Mouse (Mus musculus): ENCODE results near the gene Slc22a14. TPM values are rescaled to one million over a fixed set of nuclear protein-coding genes. Genes with fewer than 3 reads are reported as not detected.
A peak's percentile ranks its signal among the peaks of the same experiment; 100 is the strongest.
"Not testable (repeated sequence)": the region's sequence is repeated elsewhere in the genome, so short reads cannot be mapped to it uniquely, and the experiment has no call there.

Slc22a14 gene
- polyA plus RNA-seq, 1 experiment from 2014 or later = not detected

DNA sequence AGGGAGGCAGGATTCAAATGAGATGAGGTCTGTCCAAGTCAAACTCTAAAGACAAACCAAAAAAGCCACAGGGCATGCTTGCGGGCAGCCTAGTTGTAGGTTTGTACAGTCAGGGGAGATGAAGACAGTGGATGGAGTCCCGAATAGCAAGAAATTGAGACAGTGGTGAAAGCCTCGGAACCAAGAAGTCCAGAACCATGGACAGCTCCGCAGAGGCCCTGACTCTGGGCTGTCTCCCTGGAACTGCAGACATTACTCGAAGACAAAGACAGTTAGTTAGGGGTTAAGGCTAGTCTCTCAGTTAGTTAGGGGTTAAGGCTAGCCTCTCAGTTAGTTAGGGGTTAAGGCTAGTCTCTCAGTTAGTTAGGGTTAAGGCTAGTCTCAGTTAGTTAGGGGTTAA, 23.6 kb upstream of the Slc22a14 start:
- ATAC-seq (ENCODE audit: insufficient number of reproducible peaks, insufficient read depth, low FRiP score, low TSS enrichment, low read depth) = no peak
- Histone ChIP-seq H3K9me3 (no peaks in the 10 kb centered on the region), H3K4me3 (replicated peaks) (no peak overlapping the region), H3K4me2 (no peak overlapping the region), H3K27ac (no peak overlapping the region), H3K27me3 (no peaks in the 10 kb centered on the region), H3K4me1 (replicated peaks) (no peaks in the 10 kb centered on the region), H3K36me3 (peaks cover 17% of the 10 kb centered on the region), H3K9ac (replicated peaks) (no peak overlapping the region)
- WGBS = 50% methylated on average over 5 of the region's 5 CpGs

DNA sequence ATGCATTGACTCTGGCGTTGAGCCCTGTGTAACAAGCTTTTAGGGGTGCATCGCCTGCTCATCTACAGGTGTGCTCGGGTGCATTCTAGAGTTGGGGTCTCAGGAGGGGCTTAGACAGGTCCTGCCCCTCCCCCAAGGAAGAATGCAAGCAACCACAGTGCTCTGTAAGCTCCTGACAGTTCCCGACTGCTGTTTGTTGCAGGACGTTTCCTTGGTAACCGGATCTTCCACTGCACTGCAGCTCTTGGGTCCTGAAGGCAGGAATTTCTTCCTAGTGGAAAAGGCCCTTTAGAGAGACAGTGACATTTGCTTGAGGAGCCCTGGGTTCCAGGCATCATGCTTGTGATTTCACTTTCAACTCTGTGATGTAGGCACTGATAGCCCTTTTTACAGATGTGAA, 17.2 kb upstream of the Slc22a14 start:
- 76% methylated on average over 6 of the region's 6 CpGs for WGBS

DNA sequence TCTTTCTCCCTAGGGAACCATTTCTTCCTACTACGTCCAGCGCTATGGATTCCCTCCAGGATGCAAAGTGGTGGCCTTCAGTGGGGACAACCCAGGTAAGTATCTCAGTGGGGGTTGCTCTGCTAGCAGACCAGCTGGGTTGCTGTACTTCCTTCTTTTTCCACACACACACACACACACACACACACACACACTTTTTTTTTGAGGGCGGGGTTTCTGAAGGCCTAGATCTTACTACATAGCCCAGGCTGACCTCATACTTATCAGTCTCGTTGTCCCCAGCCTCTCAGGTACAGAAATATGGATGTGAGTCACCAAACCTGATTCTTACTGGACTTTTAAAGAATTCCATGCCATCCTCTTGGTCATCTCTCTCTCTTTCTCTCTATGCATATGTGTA, 12.9 kb upstream of the Slc22a14 start:
- H3K27me3 ChIP-seq = no peaks in the 10 kb centered on the region
- WGBS = 91% methylated on average over 4 of the region's 4 CpGs
- H3K9ac ChIP-seq (replicated peaks) = no peak overlapping the region
- ATAC-seq (ENCODE audit: insufficient number of reproducible peaks, insufficient read depth, low FRiP score, low TSS enrichment, low read depth) = no peak
- H3K4me2 ChIP-seq = no peak overlapping the region
- no peak overlapping the region for H3K4me3 ChIP-seq (replicated peaks)
- H3K27ac ChIP-seq = no peak overlapping the region
- no peaks in the 10 kb centered on the region for H3K9me3 ChIP-seq
- H3K4me1 ChIP-seq (replicated peaks) = no peaks in the 10 kb centered on the region
- peaks cover 24% of the 10 kb centered on the region for H3K36me3 ChIP-seq

More for the DNA sequence above, 17.2 kb upstream of the Slc22a14 start:
- H3K27ac ChIP-seq = no peak overlapping the region
- H3K27me3 ChIP-seq = no peaks in the 10 kb centered on the region
- no peak overlapping the region for H3K9ac ChIP-seq (replicated peaks)
- no peaks in the 10 kb centered on the region for H3K9me3 ChIP-seq
- H3K4me1 ChIP-seq (replicated peaks) = no peaks in the 10 kb centered on the region
- H3K36me3 ChIP-seq = peaks cover 23% of the 10 kb centered on the region
- H3K4me3 ChIP-seq (replicated peaks) = no peak overlapping the region
- H3K4me2 ChIP-seq = no peak overlapping the region
- no peak for ATAC-seq (ENCODE audit: insufficient number of reproducible peaks, insufficient read depth, low FRiP score, low TSS enrichment, low read depth)

DNA sequence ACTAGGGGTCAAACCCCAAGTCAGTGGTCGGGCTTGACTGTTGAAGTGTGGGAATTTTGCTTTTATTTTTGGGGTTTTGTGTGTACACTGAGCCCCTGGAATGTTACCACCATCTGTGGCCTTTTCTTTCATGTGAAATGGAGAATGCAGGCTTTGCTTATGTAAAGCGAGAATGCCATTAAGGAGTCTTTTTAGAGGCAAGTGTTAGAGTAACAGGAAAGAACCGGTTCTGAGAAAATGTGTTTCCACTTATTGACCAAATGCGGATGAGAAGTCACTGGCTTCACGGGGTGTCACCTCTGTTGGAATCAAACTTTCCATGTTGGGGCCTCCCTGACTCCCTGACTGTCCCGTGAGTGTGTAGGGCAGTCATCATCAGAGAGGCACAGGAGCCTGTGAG, 10.2 kb upstream of the Slc22a14 start:
- ATAC-seq (ENCODE audit: insufficient number of reproducible peaks, insufficient read depth, low FRiP score, low TSS enrichment, low read depth) = no peak
- no peak overlapping the region for H3K4me2 ChIP-seq
- H3K4me1 ChIP-seq (replicated peaks) = no peaks in the 10 kb centered on the region
- H3K27ac ChIP-seq = 0 out of 2 replicates have a peak overlapping the region, but pooled peaks have one; percentile 9
- H3K4me3 ChIP-seq (replicated peaks) = no peak overlapping the region
- no peaks in the 10 kb centered on the region for H3K27me3 ChIP-seq
- H3K9me3 ChIP-seq = no peaks in the 10 kb centered on the region
- no peak overlapping the region for H3K9ac ChIP-seq (replicated peaks)
- peaks cover 15% of the 10 kb centered on the region for H3K36me3 ChIP-seq
- 43% methylated on average over 6 of the region's 6 CpGs for WGBS

DNA sequence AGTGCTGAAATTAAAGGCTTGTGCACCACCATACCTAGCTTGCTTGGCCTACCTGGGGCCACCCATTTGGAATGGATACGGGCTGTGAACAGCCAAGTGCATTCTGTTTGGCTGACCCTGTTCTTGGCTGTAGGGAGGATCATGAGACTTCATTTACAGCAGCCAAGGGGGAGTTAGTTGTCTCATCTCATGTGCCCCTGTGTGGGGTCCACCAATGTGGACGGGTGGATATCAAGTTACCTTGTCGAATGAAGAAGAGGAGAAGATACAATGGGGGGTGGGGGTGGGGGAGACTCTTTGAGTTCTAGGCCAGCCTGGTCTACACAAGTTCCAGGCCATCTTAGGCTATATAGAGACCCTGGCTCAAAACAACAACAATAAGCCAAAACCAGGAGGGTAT, 9.7 kb upstream of the Slc22a14 start:
- no peaks in the 10 kb centered on the region for H3K9me3 ChIP-seq
- H3K4me1 ChIP-seq (replicated peaks) = no peaks in the 10 kb centered on the region
- 71% methylated on average over 3 of the region's 3 CpGs for WGBS
- no peak overlapping the region for H3K4me2 ChIP-seq
- H3K36me3 ChIP-seq = peaks cover 13% of the 10 kb centered on the region
- 0 out of 2 replicates have a peak overlapping the region, but pooled peaks have one; percentile 9 for H3K27ac ChIP-seq
- H3K9ac ChIP-seq (replicated peaks) = no peak overlapping the region
- ATAC-seq (ENCODE audit: insufficient number of reproducible peaks, insufficient read depth, low FRiP score, low TSS enrichment, low read depth) = no peak
- H3K27me3 ChIP-seq = no peaks in the 10 kb centered on the region
- H3K4me3 ChIP-seq (replicated peaks) = no peak overlapping the region

DNA sequence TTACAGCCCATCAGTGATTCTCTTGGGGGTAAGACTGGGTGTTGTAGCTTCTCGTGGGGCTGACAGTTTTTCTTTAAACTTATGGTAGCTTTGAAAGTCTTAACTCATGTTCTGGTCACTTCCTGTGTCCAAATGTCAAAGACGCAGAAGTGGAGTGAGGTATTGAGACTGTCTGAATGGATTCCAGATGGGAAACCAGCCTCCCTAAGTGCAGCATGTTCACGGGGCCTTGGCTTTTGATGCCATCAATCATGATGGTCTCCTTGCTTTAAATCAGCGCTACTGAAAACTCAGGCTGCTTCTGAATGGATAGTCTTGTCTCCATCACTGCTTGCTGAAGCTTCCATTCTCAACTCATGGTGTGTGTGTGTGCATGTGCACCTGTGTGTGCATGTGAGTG, 5.9 kb upstream of the Slc22a14 start:
- no peak for ATAC-seq (ENCODE audit: insufficient number of reproducible peaks, insufficient read depth, low FRiP score, low TSS enrichment, low read depth)
- no peaks in the 10 kb centered on the region for H3K9me3 ChIP-seq
- no peak overlapping the region for H3K9ac ChIP-seq (replicated peaks)
- H3K27me3 ChIP-seq = no peaks in the 10 kb centered on the region
- H3K4me3 ChIP-seq (replicated peaks) = no peak overlapping the region
- no peak overlapping the region for H3K4me2 ChIP-seq
- H3K36me3 ChIP-seq = peaks cover 30% of the 10 kb centered on the region; the same call in 1 of the 2 replicates
- no peak overlapping the region for H3K27ac ChIP-seq
- no peaks in the 10 kb centered on the region for H3K4me1 ChIP-seq (replicated peaks)
- 22% methylated on average over 4 of the region's 4 CpGs for WGBS

DNA sequence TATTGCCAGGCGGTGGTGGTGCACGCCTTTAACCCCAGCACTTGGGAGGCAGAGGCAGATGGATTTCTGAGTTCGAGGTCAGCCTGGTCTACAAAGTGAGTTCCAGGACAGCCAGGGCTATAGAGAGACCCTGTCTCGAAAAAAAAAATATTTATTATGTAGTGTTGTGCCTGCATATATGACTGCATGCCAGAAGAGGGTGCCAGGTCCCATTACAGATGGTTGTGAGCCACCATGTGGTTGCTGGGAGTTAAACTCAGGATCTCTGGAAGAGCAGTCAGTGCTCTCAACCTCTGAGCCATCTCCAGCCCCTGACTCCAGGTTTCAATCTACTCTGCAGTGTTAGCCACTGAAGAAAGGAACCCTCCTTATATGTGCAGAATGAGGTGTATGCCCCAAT, 5.4 kb upstream of the Slc22a14 start:
- not testable (repeated sequence) for ATAC-seq (ENCODE audit: insufficient number of reproducible peaks, insufficient read depth, low FRiP score, low TSS enrichment, low read depth); H3K4me3 ChIP-seq (replicated peaks); H3K9me3 ChIP-seq; H3K4me1 ChIP-seq (replicated peaks); H3K9ac ChIP-seq (replicated peaks); H3K4me2 ChIP-seq; H3K27ac ChIP-seq; H3K27me3 ChIP-seq
- 62% methylated on average over 4 of the region's 4 CpGs for WGBS
- peaks cover 30% of the 10 kb centered on the region; the same call in 1 of the 2 replicates for H3K36me3 ChIP-seq

DNA sequence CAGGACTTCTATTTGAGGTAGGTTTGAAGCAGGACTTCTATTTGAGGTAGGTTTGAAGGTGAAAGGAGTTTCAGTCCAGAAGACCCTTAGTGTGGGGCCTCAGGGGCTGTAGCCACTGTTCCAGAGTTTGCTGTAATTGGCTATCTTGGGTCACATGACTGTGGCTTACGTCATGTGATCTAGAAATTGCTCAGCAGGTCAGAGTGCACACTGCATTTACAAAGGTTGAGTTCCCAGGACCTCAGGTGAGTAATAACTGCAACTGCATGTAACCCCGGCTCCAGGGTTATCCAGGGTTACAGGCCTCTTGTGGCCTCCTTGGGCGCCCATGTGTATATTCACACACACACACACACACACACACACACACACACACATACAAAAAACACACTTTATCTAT, 3.0 kb upstream of the Slc22a14 start:
- ATAC-seq (ENCODE audit: insufficient number of reproducible peaks, insufficient read depth, low FRiP score, low TSS enrichment, low read depth) = no peak
- H3K4me2 ChIP-seq = no peak overlapping the region
- H3K9ac ChIP-seq (replicated peaks) = no peak overlapping the region
- 89% methylated on average over 3 of the region's 3 CpGs for WGBS
- H3K27me3 ChIP-seq = no peaks in the 10 kb centered on the region
- no peaks in the 10 kb centered on the region for H3K9me3 ChIP-seq
- peaks cover 24% of the 10 kb centered on the region; the same call in 1 of the 2 replicates for H3K36me3 ChIP-seq
- no peak overlapping the region for H3K27ac ChIP-seq
- no peak overlapping the region for H3K4me3 ChIP-seq (replicated peaks)
- H3K4me1 ChIP-seq (replicated peaks) = no peaks in the 10 kb centered on the region

DNA sequence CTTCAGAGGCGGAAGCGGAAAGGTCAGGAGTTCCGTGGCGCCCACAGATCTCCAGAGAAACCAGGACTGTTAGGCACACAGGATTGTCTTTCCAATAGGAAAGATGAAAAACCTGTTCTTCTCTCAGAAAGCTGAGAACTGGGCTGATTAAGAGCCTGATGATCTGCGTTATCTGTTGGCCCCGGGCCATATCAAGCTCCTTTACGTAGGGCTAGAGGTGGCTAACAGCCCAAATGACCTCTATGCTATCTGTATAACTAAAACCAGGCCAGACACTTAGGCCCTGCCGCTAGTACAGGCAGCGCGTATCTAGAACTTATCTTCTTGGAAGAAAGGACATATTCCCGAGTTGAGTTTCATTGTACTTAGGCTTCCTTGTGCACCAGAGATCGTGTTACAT, 2.1 kb downstream of the Slc22a14 start:
- H3K27me3 ChIP-seq = no peaks in the 10 kb centered on the region
- no peak for ATAC-seq (ENCODE audit: insufficient number of reproducible peaks, insufficient read depth, low FRiP score, low TSS enrichment, low read depth)
- H3K4me1 ChIP-seq (replicated peaks) = peaks cover 3% of the 10 kb centered on the region
- H3K9me3 ChIP-seq = no peaks in the 10 kb centered on the region
- H3K27ac ChIP-seq = no peak overlapping the region
- WGBS = 84% methylated on average over 12 of the region's 12 CpGs
- H3K4me3 ChIP-seq (replicated peaks) = no peak overlapping the region
- H3K9ac ChIP-seq (replicated peaks) = no peak overlapping the region
- H3K36me3 ChIP-seq = peaks cover 24% of the 10 kb centered on the region
- no peak overlapping the region for H3K4me2 ChIP-seq

DNA sequence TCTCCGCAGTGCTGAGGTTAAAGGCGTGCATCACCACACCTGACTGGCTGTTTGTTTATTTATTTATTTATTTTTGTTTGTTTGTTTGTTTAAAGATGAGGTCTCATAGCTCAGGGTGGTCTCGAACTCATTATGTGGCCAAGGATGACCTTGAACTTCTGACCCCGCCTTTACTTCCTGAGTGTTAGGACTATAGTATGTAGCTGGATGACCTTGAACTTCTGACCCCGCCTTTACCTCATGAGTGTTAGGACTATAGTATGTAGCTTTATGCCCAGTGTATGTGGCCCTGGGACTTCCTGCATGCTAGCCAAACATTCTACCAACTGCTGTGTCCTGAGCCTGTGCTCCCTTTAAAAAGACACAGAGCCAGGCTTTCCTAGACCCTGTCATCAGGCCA, 3.9 kb downstream of the Slc22a14 start:
- 90% methylated on average over 5 of the region's 5 CpGs for WGBS
- Histone ChIP-seq H3K4me1 (replicated peaks) (peaks cover 7% of the 10 kb centered on the region), H3K9me3 (no peaks in the 10 kb centered on the region)

DNA sequence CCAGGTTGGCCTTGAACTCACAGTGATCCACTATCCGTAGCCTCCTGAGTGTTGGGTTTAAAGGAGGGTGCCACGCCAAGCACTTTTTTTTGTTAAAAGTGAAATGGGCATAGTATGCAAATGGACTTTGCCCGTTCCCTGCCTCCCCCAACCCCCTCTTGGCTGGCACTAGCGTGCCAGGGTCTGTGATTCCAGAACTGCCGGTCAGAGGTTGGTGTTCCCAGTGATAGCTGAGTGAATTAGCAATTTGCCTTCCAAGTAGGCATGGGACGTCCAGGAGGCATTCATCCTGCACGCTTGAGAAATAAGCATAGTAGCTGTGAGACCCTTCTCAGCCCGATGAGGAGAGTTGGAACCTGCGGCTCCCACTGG, 7.3 kb downstream of the Slc22a14 start:
- no peak overlapping the region for H3K27ac ChIP-seq
- H3K9ac ChIP-seq (replicated peaks) = peak overlapping the region; percentile 74
- H3K27me3 ChIP-seq = no peaks in the 10 kb centered on the region
- H3K4me3 ChIP-seq (replicated peaks) = peak overlapping the region; percentile 75
- peaks cover 13% of the 10 kb centered on the region for H3K36me3 ChIP-seq
- peaks cover 7% of the 10 kb centered on the region for H3K4me1 ChIP-seq (replicated peaks)
- no peak for ATAC-seq (ENCODE audit: insufficient number of reproducible peaks, insufficient read depth, low FRiP score, low TSS enrichment, low read depth)
- H3K9me3 ChIP-seq = no peaks in the 10 kb centered on the region
- peak overlapping the region; percentile 90 for H3K4me2 ChIP-seq
- WGBS = 51% methylated on average over 9 of the region's 9 CpGs

More for the DNA sequence above, 3.9 kb downstream of the Slc22a14 start:
- H3K27ac ChIP-seq = no peak overlapping the region
- no peak overlapping the region for H3K9ac ChIP-seq (replicated peaks)
- no peak overlapping the region for H3K4me2 ChIP-seq
- no peak overlapping the region for H3K4me3 ChIP-seq (replicated peaks)
- no peak for ATAC-seq (ENCODE audit: insufficient number of reproducible peaks, insufficient read depth, low FRiP score, low TSS enrichment, low read depth)
- H3K36me3 ChIP-seq = peaks cover 13% of the 10 kb centered on the region
- H3K27me3 ChIP-seq = no peaks in the 10 kb centered on the region

DNA sequence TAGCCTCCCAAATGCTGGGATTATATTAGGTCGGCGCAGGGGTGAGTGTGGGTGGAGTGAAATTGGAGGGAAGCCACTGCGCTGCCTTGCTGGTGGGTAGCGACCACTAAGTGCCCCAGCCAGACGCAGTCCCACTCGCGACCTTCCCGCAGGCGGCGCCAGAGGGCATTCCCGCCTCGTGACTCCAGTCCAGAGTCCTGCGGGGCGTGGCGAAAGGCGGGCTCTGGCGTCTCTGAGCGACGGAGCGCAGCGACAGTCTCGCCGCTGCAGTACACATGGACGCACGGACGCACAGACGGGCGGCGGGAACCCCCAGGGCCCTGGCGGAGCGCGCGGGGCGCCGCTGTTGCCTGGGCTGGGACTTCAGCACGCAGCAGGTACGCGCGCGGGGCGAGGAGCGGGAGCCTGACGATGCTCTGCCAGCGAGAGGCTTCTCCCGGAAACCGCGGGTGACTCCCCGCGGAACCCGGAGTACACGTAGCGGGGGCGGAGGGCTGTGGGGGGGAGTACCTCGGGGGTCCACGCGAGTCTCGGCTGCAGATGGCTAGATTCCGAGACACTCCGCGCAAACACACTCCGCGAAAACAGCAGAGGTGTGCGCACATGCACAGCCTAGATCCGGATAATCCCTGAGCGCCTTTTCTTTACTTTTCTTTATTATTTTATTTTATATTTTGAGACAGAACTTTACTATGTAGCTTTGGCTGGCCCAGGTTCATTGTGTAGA, 7.9 kb downstream of the Slc22a14 start, which contains the start of gene Xylb:
Xylb (plus strand) TSS at position 51 of the 727 bp plus-strand sequence.
- Histone ChIP-seq H3K27me3 (no peaks in the 10 kb centered on the region), H3K4me3 (replicated peaks) (peak within 1 kb of the TSS; percentile 75), H3K4me2 (peak within 1 kb of the TSS; percentile 90), H3K27ac (no peak within 1 kb of the TSS), H3K4me1 (replicated peaks) (peaks cover 7% of the 10 kb centered on the region), H3K36me3 (peaks cover 10% of the 10 kb centered on the region), H3K9ac (replicated peaks) (peak within 1 kb of the TSS; percentile 74), H3K9me3 (no peaks in the 10 kb centered on the region)
- WGBS = 3% methylated on average over 65 of the region's 65 CpGs
- peak; percentile 77 for ATAC-seq (ENCODE audit: insufficient number of reproducible peaks, insufficient read depth, low FRiP score, low TSS enrichment, low read depth)

All from limb, embryonic 12.5 days (tissue).